Mouse (Mus musculus) lung, postnatal 4 days (tissue): ENCODE data around the gene Ddah2.

Experiments used
- DNase-seq, 2 experiments: peaks; one replicate each; pipeline ENCODE4 v3.0.0; 2021

Gene Ddah2

DNA sequence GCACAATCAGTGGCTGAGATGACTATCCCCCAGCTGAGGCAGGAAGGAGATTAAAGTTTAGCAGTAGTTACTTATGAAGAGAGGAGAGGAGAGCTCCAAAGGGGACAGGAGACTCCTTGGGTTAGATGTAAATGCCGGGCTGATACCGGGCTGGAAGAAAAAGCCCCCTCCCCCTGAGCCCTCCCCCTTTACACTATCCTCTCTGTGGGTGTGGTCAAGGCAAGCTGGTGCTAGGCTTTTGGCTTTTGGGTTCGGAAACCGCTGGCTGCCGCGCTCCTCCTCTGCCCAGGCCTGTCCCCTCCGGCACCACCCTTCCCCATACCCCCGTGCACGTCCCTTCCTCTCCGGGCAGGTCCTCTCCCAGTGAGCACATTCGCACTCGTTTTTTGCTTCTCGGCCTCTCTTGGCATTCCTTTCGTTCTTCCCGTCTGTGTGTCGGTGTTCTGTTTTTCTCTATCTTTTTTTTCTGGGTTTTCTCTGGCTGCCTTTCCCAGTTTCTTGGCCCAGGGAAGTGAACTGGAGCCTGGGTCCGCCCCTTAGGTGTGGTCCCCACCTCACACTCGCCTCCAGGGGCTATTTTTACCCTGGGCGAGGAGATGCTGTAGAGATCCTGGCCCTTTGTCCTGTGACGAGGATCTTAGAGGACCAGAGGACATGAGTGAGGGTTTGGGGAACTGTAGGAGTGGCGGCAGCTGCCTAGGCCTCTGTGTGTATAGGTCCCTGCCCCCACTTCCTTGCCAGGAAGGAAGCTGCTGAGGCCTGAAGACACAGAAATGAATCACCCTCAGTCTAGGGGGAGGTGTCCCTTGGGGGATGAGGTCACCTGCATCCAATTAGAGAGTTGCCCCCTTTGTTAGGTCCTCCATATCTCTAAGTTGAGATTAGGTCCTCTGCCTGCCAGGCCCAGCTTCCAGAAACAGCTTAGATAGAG, 7.4 kb upstream of the Ddah2 start:
- peak; percentile 84 to 90 for DNase-seq

- DNase-seq, result peak in 1 of 2 experiments; percentile 17
Measured at GRCm38 (mm10) chr17:35052271-35052798, 6.5 kb upstream of the Ddah2 start.

DNA sequence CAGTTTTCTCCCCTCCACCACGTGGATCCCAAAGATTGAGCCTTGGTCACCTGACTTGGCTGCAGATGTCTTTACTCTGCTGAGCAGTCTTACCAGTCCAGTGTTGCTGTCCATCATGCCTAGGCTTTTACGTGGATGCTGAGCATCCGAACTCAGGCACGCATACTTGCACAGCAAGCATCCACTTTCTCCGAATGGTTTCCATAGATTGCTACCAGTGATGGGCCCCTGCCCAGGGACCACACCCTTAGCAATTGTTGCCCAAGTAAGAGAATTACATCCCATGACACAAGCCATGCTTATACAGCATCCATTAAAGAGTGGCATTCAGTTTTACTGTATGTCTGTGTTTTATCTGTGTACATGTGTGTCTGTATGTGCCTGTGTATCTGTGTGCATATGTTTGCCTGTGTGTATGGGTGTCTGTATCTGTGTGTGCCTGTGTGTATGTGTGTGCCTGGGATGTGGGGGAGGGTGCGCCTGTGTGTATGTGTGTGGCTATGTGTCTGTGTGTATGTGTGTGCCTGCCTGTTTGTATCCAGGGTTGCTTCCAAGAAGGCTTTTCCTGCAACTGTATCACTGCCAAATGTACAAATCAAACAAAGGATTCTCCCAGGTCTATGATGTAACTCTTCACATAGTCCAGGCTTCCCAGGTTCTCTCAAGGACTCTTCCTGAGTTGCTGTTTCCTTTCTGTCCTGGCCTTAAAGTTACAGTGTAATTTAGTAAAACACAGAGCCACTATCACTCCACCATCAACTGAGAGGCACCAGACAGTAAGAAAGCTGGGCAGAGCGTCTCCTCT, 2.9 kb upstream of the Ddah2 start:
- no peak for DNase-seq

GRCm38 (mm10) chr17:35057090-35057489, 1.7 kb upstream of the Ddah2 start:
- DNase-seq, result no peak

DNA sequence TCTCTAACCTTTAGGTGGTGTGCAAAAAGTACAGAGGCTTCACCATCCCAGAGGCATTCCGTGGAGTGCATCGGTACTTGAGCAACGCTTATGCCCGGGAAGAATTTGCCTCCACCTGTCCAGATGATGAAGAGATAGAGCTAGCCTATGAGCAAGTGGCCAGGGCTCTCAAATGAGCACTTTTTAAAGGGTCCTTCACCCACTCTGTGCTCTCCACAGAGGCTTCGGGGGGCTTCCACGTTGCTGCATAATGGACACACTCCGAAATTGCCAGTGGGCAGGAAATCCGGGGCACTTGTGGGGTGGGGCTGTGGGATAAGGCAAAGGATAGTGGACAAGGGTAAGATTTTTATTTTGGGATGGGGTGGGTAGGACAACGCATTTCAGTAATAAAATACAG, 519 bp upstream of the Ddah2 start:
- no peak for DNase-seq

DNA sequence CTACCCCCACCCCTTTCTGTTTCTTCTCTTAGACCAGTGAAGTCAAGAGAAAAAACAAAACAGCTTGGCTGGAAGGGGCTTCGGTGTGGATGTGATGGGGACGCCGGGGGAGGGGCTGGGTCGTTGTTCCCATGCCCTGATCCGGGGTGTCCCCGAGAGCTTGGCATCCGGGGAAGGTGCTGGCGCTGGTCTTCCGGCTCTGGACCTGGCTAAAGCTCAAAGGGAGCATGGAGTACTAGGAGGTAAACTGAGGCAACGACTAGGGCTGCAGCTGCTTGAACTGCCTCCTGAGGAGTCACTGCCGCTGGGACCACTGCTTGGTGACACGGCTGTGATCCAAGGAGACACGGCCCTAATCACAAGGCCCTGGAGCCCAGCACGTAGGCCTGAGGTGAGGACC, 1.2 kb downstream of the Ddah2 start:
- no peak for DNase-seq

DNA sequence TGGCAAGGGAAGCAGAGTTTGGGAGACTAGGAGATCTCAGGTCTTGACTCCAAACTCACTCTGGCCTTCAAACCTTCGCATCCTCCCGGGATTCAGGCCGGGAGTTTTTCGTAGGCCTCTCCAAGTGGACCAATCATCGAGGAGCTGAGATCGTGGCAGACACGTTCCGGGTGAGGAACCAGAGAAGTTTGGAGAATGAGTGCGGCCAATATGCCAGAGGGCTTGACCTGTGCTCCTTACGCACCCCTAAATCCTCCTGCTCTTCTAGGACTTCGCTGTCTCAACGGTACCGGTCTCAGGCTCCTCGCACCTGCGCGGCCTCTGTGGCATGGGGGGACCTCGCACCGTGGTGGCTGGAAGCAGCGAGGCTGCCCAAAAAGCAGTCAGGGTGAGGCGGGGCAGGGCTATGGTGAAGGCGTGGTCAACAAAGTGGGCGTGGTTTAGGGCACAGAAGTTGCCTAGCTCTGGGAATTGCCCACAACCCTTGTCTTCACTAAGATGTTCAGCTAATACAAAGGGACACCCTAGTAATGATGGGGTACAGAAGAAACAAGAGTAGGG, 2.0 kb downstream of the Ddah2 start:
- DNase-seq, result peak; percentile 56 to 61

- no peak for DNase-seq
Measured at GRCm38 (mm10) chr17:35061299-35061698, 2.5 kb downstream of the Ddah2 start.

GRCm38 (mm10) chr17:35063466-35063865, 4.6 kb downstream of the Ddah2 start:
- no peak for DNase-seq

DNA sequence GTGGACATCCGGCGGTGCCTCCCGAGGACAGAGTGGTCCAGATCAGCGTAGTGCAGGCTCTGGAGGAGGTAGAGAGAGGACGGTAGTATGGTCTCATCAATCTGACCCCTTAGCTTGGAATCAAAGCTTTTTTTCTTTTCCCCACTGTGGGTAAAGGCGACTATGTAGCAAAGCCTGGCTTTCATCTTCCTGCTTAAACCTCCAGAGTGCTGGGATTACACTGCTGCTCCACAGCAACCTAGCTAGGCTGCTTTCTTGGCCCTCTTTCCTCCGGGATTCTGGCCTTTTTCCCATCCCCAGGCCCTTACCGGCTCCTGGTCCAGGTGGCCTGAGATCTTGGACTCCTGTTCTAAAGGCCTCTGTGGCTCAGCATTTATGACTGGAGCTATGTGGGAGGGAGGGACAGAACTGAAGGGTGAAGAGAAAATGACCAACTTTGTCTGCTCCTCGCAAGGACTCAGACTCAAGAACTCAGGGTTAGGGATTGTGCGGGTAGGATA, 5.6 kb downstream of the Ddah2 start:
- no peak for DNase-seq

- DNase-seq, result peak; percentile 81 to 89
Measured at GRCm38 (mm10) chr17:35064951-35065947, 6.4 kb downstream of the Ddah2 start, which contains the start of gene Ly6g6c. Gene Ly6g6c, plus strand, starts transcription at chr17:35065388.

DNA sequence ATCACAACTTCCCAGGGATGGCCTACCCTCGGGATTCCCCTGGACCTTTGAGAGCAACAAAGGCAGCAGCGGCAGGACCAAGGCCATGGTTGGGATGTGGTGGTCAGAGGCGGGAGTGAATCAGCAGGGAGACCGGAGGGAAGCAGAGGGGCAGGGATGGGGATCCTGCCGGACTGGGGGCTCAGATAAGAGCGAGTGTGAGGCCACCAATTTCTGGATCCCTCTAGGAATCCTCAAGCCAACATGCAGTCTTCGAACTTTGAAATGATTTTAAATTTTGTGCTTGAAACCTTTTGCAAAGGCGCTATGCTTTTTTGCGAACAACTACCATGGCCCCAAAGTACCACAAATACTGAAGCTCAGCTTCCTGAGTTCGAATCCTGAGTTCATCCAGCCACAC, 7.2 kb downstream of the Ddah2 start, which contains the start of gene Mpig6b:
TSS of gene Mpig6b (minus strand) at position 101 of the 400 bp plus-strand sequence.
- no peak for DNase-seq

- DNase-seq, result no peak
Measured at GRCm38 (mm10) chr17:35068213-35068914, 9.5 kb downstream of the Ddah2 start.

- peak in 1 of 2 experiments; percentile 59 for DNase-seq
Measured at GRCm38 (mm10) chr17:35070556-35071229, 11.9 kb downstream of the Ddah2 start.

- DNase-seq, result no peak
Measured at GRCm38 (mm10) chr17:35071454-35071853, 12.6 kb downstream of the Ddah2 start.

DNA sequence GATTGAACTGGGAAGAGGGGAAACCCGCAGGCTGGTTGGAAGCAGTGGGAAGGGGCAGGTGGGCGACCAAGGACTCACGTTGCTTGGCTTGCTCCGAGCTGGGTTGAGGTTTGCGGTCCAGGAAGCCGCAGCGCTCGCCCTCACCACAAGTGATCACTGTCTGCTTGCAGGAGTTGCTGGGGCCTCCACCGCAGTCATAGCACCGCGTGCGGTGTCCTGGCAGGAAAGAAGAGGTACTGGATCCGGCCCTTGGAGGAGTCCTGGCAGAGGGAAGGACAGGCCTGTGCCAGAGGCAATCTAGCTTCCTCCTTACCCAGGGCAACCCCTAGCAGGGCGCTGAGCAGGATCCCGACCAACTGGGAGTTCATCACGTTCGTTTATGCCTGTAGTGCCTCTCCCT, 15.3 kb downstream of the Ddah2 start:
- no peak for DNase-seq

- DNase-seq, result no peak
Measured at GRCm38 (mm10) chr17:35076507-35077176, 17.8 kb downstream of the Ddah2 start, which contains the start of gene Ly6g6e. Gene Ly6g6e, plus strand, starts transcription at chr17:35076902.

- DNase-seq, result no peak
Measured at GRCm38 (mm10) chr17:35077285-35077684, 18.4 kb downstream of the Ddah2 start.

DNA sequence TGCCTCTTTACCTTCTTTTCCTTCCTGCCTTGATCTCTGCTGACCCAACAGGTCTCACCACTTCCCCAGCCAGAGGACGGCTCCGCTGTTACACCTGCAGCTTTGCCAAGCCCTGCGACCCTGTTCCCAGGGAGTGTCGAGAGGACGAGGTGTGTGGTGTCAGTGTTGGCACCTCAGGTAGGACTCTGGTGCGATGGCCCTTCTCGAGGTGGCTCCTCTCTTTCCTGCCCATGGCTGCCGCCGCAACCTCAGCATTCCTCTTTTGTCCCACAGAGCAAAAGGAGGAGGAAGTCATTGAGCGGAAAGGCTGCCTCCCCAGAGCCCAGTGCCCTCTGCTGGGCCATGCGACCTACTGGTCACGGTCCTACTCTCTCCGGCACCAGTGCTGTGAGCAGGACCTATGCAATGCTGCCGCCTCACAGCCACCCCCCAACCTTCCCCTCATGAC, 19.0 kb downstream of the Ddah2 start, which contains the start of gene Ly6g6d:
TSS of gene Ly6g6d (minus strand) at position 280 of the 448 bp plus-strand sequence.
- DNase-seq, result peak; percentile 82
